Mouse (Mus musculus): Measurements from ENCODE around the gene Spink4. TPM values are rescaled to one million over a fixed set of nuclear protein-coding genes. Genes with fewer than 3 reads are reported as not detected.

Gene Spink4
- total RNA-seq (2012; rRNA removed) (1.4 TPM in 1 of 2 replicates, not detected in the other), polyA plus RNA-seq (2012; ENCODE audit: insufficient read depth in 1 of 2, insufficient read length in 2 of 2, low read depth in 1 of 2, low replicate concordance in 2 of 2, missing spikeins in 1 of 2) (under 1 TPM in 1 of 2 experiments, not detected in 1; 0.19 TPM)

DNA sequence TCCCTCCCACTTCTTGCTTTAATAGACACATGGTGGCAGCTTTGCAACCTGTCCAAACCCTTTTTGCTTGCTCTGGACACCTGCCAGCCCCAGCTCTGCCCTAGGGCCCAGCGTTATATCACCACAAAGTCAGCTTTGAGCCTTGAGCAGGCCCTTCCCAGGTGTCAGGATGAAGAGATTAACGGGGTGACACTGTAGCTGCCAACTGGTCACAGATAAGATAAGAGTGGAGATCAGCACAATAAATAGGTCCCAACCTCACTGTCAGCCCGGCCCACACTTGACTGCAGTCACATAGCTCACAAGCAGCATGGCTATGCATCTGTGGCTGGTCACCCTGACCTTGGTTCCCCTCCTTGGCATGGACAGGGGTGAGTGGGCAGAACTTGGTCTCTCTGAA is at the start of gene Spink4:
TSS of gene Spink4 (plus strand) at position 268 of the 400 bp plus-strand sequence.
- Histone ChIP-seq H3K36me3 (ENCODE audit: control insufficient read depth in 1 of 2, insufficient read depth in 2 of 2, low read length in 2 of 2) (peaks cover 0 to 2% of the 10 kb centered on the region in 2 experiments; a peak in 2 of 4 replicates), H3K4me3 (ENCODE audit: control insufficient read depth in 1 of 2, insufficient read depth in 1 of 2, low read depth in 2 of 2, low read length in 2 of 2) (no peak within 1 kb of the TSS), H3K9ac (ENCODE audit: control insufficient read depth, low read depth, low read length, poor library complexity, severe bottlenecking) (no peak within 1 kb of the TSS), H3K9me3 (replicated peaks; ENCODE audit: insufficient read depth, low read length) (no peaks in the 10 kb centered on the region), H3K27me3 (ENCODE audit: control insufficient read depth in 1 of 2, insufficient read depth in 2 of 2, low read length in 2 of 2) (no peaks in the 10 kb centered on the region), H3K27ac (ENCODE audit: control insufficient read depth, low read depth, low read length) (no peak within 1 kb of the TSS), H3K79me2 (ENCODE audit: control insufficient read depth, insufficient read depth, low read length, poor library complexity) (no peaks in the 10 kb centered on the region), H3K4me1 (ENCODE audit: control insufficient read depth in 1 of 2, insufficient read depth in 2 of 2, low read length in 2 of 2) (peaks cover 7 to 25% of the 10 kb centered on the region in 2 experiments; a peak in 3 of 4 replicates)
- peak; percentile 71 for DNase-seq (ENCODE audit: low read depth, low spot score)
- TF ChIP-seq CHD2 (IDR thresholded peaks at IDR 0.05; ENCODE audit: low read length): no peak
- TF ChIP-seq HCFC1 (IDR thresholded peaks at IDR 0.05; ENCODE audit: low read depth, low read length): no peak
- no peak for TF ChIP-seq NELFE (IDR thresholded peaks at IDR 0.05; ENCODE audit: low read depth, low read length)
- TF ChIP-seq MXI1 (IDR thresholded peaks at IDR 0.05; ENCODE audit: low read depth, low read length): 0 out of 2 replicates have a peak, but pooled peaks have one; percentile 45
- TF ChIP-seq TCF12 (IDR thresholded peaks at IDR 0.05; ENCODE audit: low read depth, low read length): peak; percentile 91
- TF ChIP-seq ETS1 (IDR thresholded peaks at IDR 0.05; ENCODE audit: low read depth, low read length): peak; percentile 89
- 0 out of 2 replicates have a peak, but pooled peaks have one; percentile 10 for TF ChIP-seq MAZ (IDR thresholded peaks at IDR 0.05; ENCODE audit: low read depth, low read length)
- peak; percentile 68 to 77 for TF ChIP-seq EP300 (IDR thresholded peaks at IDR 0.05; ENCODE audit: low read depth in 1 of 2, low read length in 2 of 2)
- peak; percentile 27; the same call in 1 of the 2 replicates for TF ChIP-seq TAL1 (IDR thresholded peaks at IDR 0.05; ENCODE audit: low read length)
- peak; percentile 88 for TF ChIP-seq RCOR1 (IDR thresholded peaks at IDR 0.05; ENCODE audit: low read depth, low read length)
- TF ChIP-seq GATA1 (IDR thresholded peaks at IDR 0.05; ENCODE audit: low read depth, low read length): peak; percentile 87
- TF ChIP-seq SIN3A (IDR thresholded peaks at IDR 0.05; ENCODE audit: low read length): peak; percentile 59; the same call in 1 of the 2 replicates
- no peak for TF ChIP-seq JUND (IDR thresholded peaks at IDR 0.05; ENCODE audit: low read depth, low read length)

DNA sequence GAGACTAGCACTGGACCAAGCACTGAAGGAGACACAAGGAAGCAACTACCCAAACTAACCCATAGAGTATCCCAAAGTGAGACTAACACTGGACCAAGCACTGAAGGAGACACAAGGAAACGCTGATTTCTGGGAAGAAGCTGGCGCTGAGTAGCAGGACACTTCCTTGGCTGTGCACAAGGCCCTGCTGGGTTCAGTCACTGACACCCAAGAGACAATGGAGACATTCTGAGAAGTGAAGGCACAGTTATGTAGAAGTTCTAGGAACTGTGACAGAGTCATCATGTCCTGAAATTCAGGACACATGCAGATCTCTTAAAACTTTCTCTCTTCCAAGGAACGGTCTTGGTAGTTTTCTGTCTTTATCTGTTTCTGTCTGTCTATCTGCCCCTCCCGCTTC is 49.6 kb upstream of the Spink4 start:
- H3K9ac ChIP-seq (ENCODE audit: control insufficient read depth, low read depth, low read length, poor library complexity, severe bottlenecking): no peak overlapping the region
- TF ChIP-seq E2F4 (IDR thresholded peaks at IDR 0.05; ENCODE audit: borderline replicate concordance, low read depth, low read length): no peak
- 0 out of 2 replicates have a peak, but pooled peaks have one; percentile 20 for TF ChIP-seq GATA1 (IDR thresholded peaks at IDR 0.05; ENCODE audit: low read depth, low read length)
- TF ChIP-seq EP300 (IDR thresholded peaks at IDR 0.05; ENCODE audit: low read depth in 1 of 2, low read length in 2 of 2): peak in 1 of 2 experiments; percentile 33; a peak in 1 of 4 replicates

More for the DNA sequence above, 49.6 kb upstream of the Spink4 start:
- Histone ChIP-seq H3K4me1 (ENCODE audit: control insufficient read depth in 1 of 2, insufficient read depth in 2 of 2, low read length in 2 of 2) (peaks cover 3% of the 10 kb centered on the region in 2 experiments; a peak in 3 of 4 replicates), H3K9me3 (replicated peaks; ENCODE audit: insufficient read depth, low read length) (no peaks in the 10 kb centered on the region), H3K79me2 (ENCODE audit: control insufficient read depth, insufficient read depth, low read length, poor library complexity) (no peaks in the 10 kb centered on the region), H3K27me3 (ENCODE audit: control insufficient read depth in 1 of 2, insufficient read depth in 2 of 2, low read length in 2 of 2) (no peaks in the 10 kb centered on the region), H3K36me3 (ENCODE audit: control insufficient read depth in 1 of 2, insufficient read depth in 2 of 2, low read length in 2 of 2) (no peaks in the 10 kb centered on the region), H3K27ac (ENCODE audit: control insufficient read depth, low read depth, low read length) (no peak overlapping the region), H3K4me3 (ENCODE audit: control insufficient read depth in 1 of 2, insufficient read depth in 1 of 2, low read depth in 2 of 2, low read length in 2 of 2) (no peak overlapping the region)
- no peak for DNase-seq (ENCODE audit: low read depth, low spot score)
